Mouse (Mus musculus): ENCODE results near the gene Chadl. TPM values are rescaled to one million over a fixed set of nuclear protein-coding genes. Genes with fewer than 3 reads are reported as not detected.

The Chadl gene
- polyA plus RNA-seq, 1 experiment from 2014 or later, result 2.2 TPM

- Histone ChIP-seq H3K4me1 (ENCODE audit: control insufficient read depth, insufficient read depth, low read length) (peaks cover 25% of the 10 kb centered on the region), H3K27ac (ENCODE audit: low read length) (no peak overlapping the region), H3K9me3 (ENCODE audit: control insufficient read depth, low read length) (no peaks in the 10 kb centered on the region), H3K4me3 (ENCODE audit: low read length) (no peak overlapping the region), H3K36me3 (ENCODE audit: control insufficient read depth, insufficient read depth, low read length) (peaks cover 10% of the 10 kb centered on the region; the same call in 1 of the 2 replicates), H3K27me3 (replicated peaks; ENCODE audit: control insufficient read depth, insufficient read depth, low read length) (no peaks in the 10 kb centered on the region), H3K4me2 (ENCODE audit: low read depth, low read length) (no peak overlapping the region), H3K9ac (ENCODE audit: low read depth, low read length) (no peak overlapping the region)
- ATAC-seq, result no peak
- 98% methylated on average over 8 of the region's 8 CpGs for WGBS
Observed at GRCm38 (mm10) chr15:81725965-81726364, 28.9 kb upstream of the Chadl start.

GRCm38 (mm10) chr15:81723653-81724052 lies 26.6 kb upstream of the Chadl start:
- Histone ChIP-seq H3K4me1 (ENCODE audit: control insufficient read depth, insufficient read depth, low read length) (peaks cover 18% of the 10 kb centered on the region), H3K27ac (ENCODE audit: low read length) (peak overlapping the region; percentile 43), H3K9ac (ENCODE audit: low read depth, low read length) (0 out of 2 replicates have a peak overlapping the region, but pooled peaks have one; percentile 15), H3K36me3 (ENCODE audit: control insufficient read depth, insufficient read depth, low read length) (peaks cover 14% of the 10 kb centered on the region; the same call in 1 of the 2 replicates), H3K27me3 (replicated peaks; ENCODE audit: control insufficient read depth, insufficient read depth, low read length) (no peaks in the 10 kb centered on the region), H3K4me2 (ENCODE audit: low read depth, low read length) (peak overlapping the region; percentile 13; the same call in 1 of the 2 replicates), H3K4me3 (ENCODE audit: low read length) (no peak overlapping the region), H3K9me3 (ENCODE audit: control insufficient read depth, low read length) (no peaks in the 10 kb centered on the region)
- peak; percentile 86 for ATAC-seq
- 61% methylated on average over 11 of the region's 11 CpGs for WGBS

GRCm38 (mm10) chr15:81722361-81722760 lies 25.3 kb upstream of the Chadl start:
- Histone ChIP-seq H3K4me1 (ENCODE audit: control insufficient read depth, insufficient read depth, low read length) (peaks cover 6% of the 10 kb centered on the region; the same call in 1 of the 2 replicates), H3K9me3 (ENCODE audit: control insufficient read depth, low read length) (no peaks in the 10 kb centered on the region), H3K4me3 (ENCODE audit: low read length) (no peak overlapping the region), H3K27me3 (replicated peaks; ENCODE audit: control insufficient read depth, insufficient read depth, low read length) (no peaks in the 10 kb centered on the region), H3K27ac (ENCODE audit: low read length) (no peak overlapping the region), H3K4me2 (ENCODE audit: low read depth, low read length) (no peak overlapping the region), H3K9ac (ENCODE audit: low read depth, low read length) (no peak overlapping the region), H3K36me3 (ENCODE audit: control insufficient read depth, insufficient read depth, low read length) (peaks cover 15% of the 10 kb centered on the region; the same call in 1 of the 2 replicates)
- 94% methylated on average over 5 of the region's 5 CpGs for WGBS
- ATAC-seq, result no peak

- Histone ChIP-seq H3K36me3 (ENCODE audit: control insufficient read depth, insufficient read depth, low read length) (peaks cover 29% of the 10 kb centered on the region), H3K4me3 (ENCODE audit: low read length) (no peak overlapping the region), H3K27me3 (replicated peaks; ENCODE audit: control insufficient read depth, insufficient read depth, low read length) (no peaks in the 10 kb centered on the region), H3K4me2 (ENCODE audit: low read depth, low read length) (no peak overlapping the region), H3K4me1 (ENCODE audit: control insufficient read depth, insufficient read depth, low read length) (peaks cover under 1% of the 10 kb centered on the region; the same call in 1 of the 2 replicates), H3K9ac (ENCODE audit: low read depth, low read length) (no peak overlapping the region), H3K9me3 (ENCODE audit: control insufficient read depth, low read length) (no peaks in the 10 kb centered on the region; the same call in 1 of the 2 replicates), H3K27ac (ENCODE audit: low read length) (no peak overlapping the region)
- no peak for ATAC-seq
- WGBS, result 92% methylated on average over 6 of the region's 6 CpGs
Observed at GRCm38 (mm10) chr15:81719139-81719531, 22.0 kb upstream of the Chadl start.

- no peak overlapping the region for H3K4me3 ChIP-seq (ENCODE audit: low read length)
- no peak for ATAC-seq
Observed at GRCm38 (mm10) chr15:81718336-81719138, 21.4 kb upstream of the Chadl start.

GRCm38 (mm10) chr15:81713742-81714141 lies 16.7 kb upstream of the Chadl start:
- no peak overlapping the region for H3K4me2 ChIP-seq (ENCODE audit: low read depth, low read length)
- H3K4me3 ChIP-seq (ENCODE audit: low read length), result no peak overlapping the region
- no peak overlapping the region for H3K9ac ChIP-seq (ENCODE audit: low read depth, low read length)
- no peaks in the 10 kb centered on the region; the same call in 1 of the 2 replicates for H3K9me3 ChIP-seq (ENCODE audit: control insufficient read depth, low read length)
- WGBS, result 84% methylated on average over 6 of the region's 6 CpGs
- peaks cover 40% of the 10 kb centered on the region for H3K36me3 ChIP-seq (ENCODE audit: control insufficient read depth, insufficient read depth, low read length)
- H3K4me1 ChIP-seq (ENCODE audit: control insufficient read depth, insufficient read depth, low read length), result no peaks in the 10 kb centered on the region
- H3K27me3 ChIP-seq (replicated peaks; ENCODE audit: control insufficient read depth, insufficient read depth, low read length), result no peaks in the 10 kb centered on the region
- ATAC-seq, result no peak
- no peak overlapping the region for H3K27ac ChIP-seq (ENCODE audit: low read length)

More at GRCm38 (mm10) chr15:81718336-81719138, 21.4 kb upstream of the Chadl start:
- H3K36me3 ChIP-seq (ENCODE audit: control insufficient read depth, insufficient read depth, low read length), result peaks cover 29% of the 10 kb centered on the region
- no peaks in the 10 kb centered on the region; the same call in 1 of the 2 replicates for H3K9me3 ChIP-seq (ENCODE audit: control insufficient read depth, low read length)
- WGBS, result 82% methylated on average over 9 of the region's 9 CpGs
- H3K27ac ChIP-seq (ENCODE audit: low read length), result no peak overlapping the region
- no peak overlapping the region for H3K9ac ChIP-seq (ENCODE audit: low read depth, low read length)
- H3K27me3 ChIP-seq (replicated peaks; ENCODE audit: control insufficient read depth, insufficient read depth, low read length), result no peaks in the 10 kb centered on the region
- H3K4me2 ChIP-seq (ENCODE audit: low read depth, low read length), result no peak overlapping the region
- H3K4me1 ChIP-seq (ENCODE audit: control insufficient read depth, insufficient read depth, low read length), result no peaks in the 10 kb centered on the region

GRCm38 (mm10) chr15:81710801-81711200 lies 13.7 kb upstream of the Chadl start:
- Histone ChIP-seq H3K27ac (ENCODE audit: low read length) (no peak overlapping the region), H3K9me3 (ENCODE audit: control insufficient read depth, low read length) (no peaks in the 10 kb centered on the region; the same call in 1 of the 2 replicates), H3K9ac (ENCODE audit: low read depth, low read length) (no peak overlapping the region), H3K36me3 (ENCODE audit: control insufficient read depth, insufficient read depth, low read length) (peaks cover 37% of the 10 kb centered on the region), H3K4me1 (ENCODE audit: control insufficient read depth, insufficient read depth, low read length) (no peaks in the 10 kb centered on the region), H3K4me3 (ENCODE audit: low read length) (no peak overlapping the region), H3K4me2 (ENCODE audit: low read depth, low read length) (no peak overlapping the region), H3K27me3 (replicated peaks; ENCODE audit: control insufficient read depth, insufficient read depth, low read length) (no peaks in the 10 kb centered on the region)
- 70% methylated on average over 4 of the region's 4 CpGs for WGBS
- no peak for ATAC-seq

- 100% methylated on average over 1 of the region's 1 CpGs for WGBS
- no peak overlapping the region for H3K9ac ChIP-seq (ENCODE audit: low read depth, low read length)
- no peak overlapping the region for H3K4me2 ChIP-seq (ENCODE audit: low read depth, low read length)
- no peak overlapping the region for H3K27ac ChIP-seq (ENCODE audit: low read length)
- no peak overlapping the region for H3K4me3 ChIP-seq (ENCODE audit: low read length)
- H3K36me3 ChIP-seq (ENCODE audit: control insufficient read depth, insufficient read depth, low read length), result peaks cover 39% of the 10 kb centered on the region
- H3K27me3 ChIP-seq (replicated peaks; ENCODE audit: control insufficient read depth, insufficient read depth, low read length), result no peaks in the 10 kb centered on the region
- no peak for ATAC-seq
- H3K9me3 ChIP-seq (ENCODE audit: control insufficient read depth, low read length), result no peaks in the 10 kb centered on the region
- no peaks in the 10 kb centered on the region for H3K4me1 ChIP-seq (ENCODE audit: control insufficient read depth, insufficient read depth, low read length)
Observed at GRCm38 (mm10) chr15:81709686-81710085, 12.6 kb upstream of the Chadl start.

- H3K9ac ChIP-seq (ENCODE audit: low read depth, low read length), result no peak overlapping the region
- ATAC-seq, result no peak
- no peak overlapping the region for H3K4me2 ChIP-seq (ENCODE audit: low read depth, low read length)
- H3K4me1 ChIP-seq (ENCODE audit: control insufficient read depth, insufficient read depth, low read length), result no peaks in the 10 kb centered on the region
- H3K9me3 ChIP-seq (ENCODE audit: control insufficient read depth, low read length), result no peaks in the 10 kb centered on the region
- no peaks in the 10 kb centered on the region for H3K27me3 ChIP-seq (replicated peaks; ENCODE audit: control insufficient read depth, insufficient read depth, low read length)
- WGBS, result 90% methylated on average over 11 of the region's 11 CpGs
- no peak overlapping the region for H3K4me3 ChIP-seq (ENCODE audit: low read length)
- H3K27ac ChIP-seq (ENCODE audit: low read length), result no peak overlapping the region
- peaks cover 41% of the 10 kb centered on the region for H3K36me3 ChIP-seq (ENCODE audit: control insufficient read depth, insufficient read depth, low read length)
Observed at GRCm38 (mm10) chr15:81708991-81709390, 11.9 kb upstream of the Chadl start.

All from intestine, embryonic 16.5 days (tissue).